13 mouse cellular contexts compared by ENCODE assay signal in genomic region chr12:109456531-109457202, GRCm38 (mm10). TPM values are rescaled to one million over a fixed set of nuclear protein-coding genes. Genes with fewer than 3 reads are reported as not detected.
DNase-seq lines count a peak whose midpoint lies in the region; ATAC-seq and TF ChIP-seq lines count a peak whose summit lies in the region.
"Had no signal": no experiment of that assay in that cellular context is flagged by ENCODE, and none has a peak within 500 bp of the region (broad histone marks: within the 10 kb centered on the region; RNA-seq: fewer than 3 reads in every experiment).

No protein-coding gene starts in this region.

- 0 out of 2 replicates have a peak overlapping the region, but pooled peaks have one; percentile 16 for H3K9ac ChIP-seq in lung, embryonic 14.5 days
- H3K9ac ChIP-seq in limb, embryonic 13.5 days: peak overlapping the region; percentile 43
- no peak overlapping the region for H3K9ac ChIP-seq in stomach, embryonic 14.5 days (replicated peaks; ENCODE audit: low read depth, low read length)

- H3K4me3 ChIP-seq in lung, embryonic 14.5 days (ENCODE audit: low read depth, low read length): peak overlapping the region; percentile 61; the same call in 1 of the 2 replicates
- H3K4me3 ChIP-seq in limb, embryonic 13.5 days: peak overlapping the region; percentile 55
- H3K4me3 ChIP-seq in stomach, embryonic 14.5 days (ENCODE audit: low read depth, low read length): no peak overlapping the region

- H3K36me3 ChIP-seq in lung, embryonic 14.5 days (ENCODE audit: insufficient read depth): peaks cover 13% of the 10 kb centered on the region
- H3K36me3 ChIP-seq in limb, embryonic 13.5 days: peaks cover 11% of the 10 kb centered on the region
- H3K36me3 ChIP-seq in stomach, embryonic 14.5 days (ENCODE audit: control insufficient read depth, insufficient read depth, low read length): no peaks in the 10 kb centered on the region; the same call in 1 of the 2 replicates

- DNase-seq in adrenal gland, postnatal 14 days: peak; percentile 3
- DNase-seq in adrenal gland, adult 8-10 months: no peak
- no peak for DNase-seq in lung, embryonic 14.5 days
- DNase-seq in lung, adult 18-20 months: no peak
- DNase-seq in frontal cortex, postnatal 36 days (ENCODE audit: low spot score in 2 of 2): no peak
- DNase-seq in cerebellum, adult 11-12 months: no peak
- DNase-seq: gastrocnemius, postnatal 25 days; heart, postnatal 10 days; layer of hippocampus, postnatal 36 days had no signal

- no peak for ATAC-seq in lung, embryonic 14.5 days (ENCODE audit: insufficient read depth)
- ATAC-seq in limb, embryonic 13.5 days (ENCODE audit: low FRiP score, low read depth): no peak
- no peak for ATAC-seq in stomach, embryonic 14.5 days (ENCODE audit: insufficient number of reproducible peaks, insufficient read depth, low FRiP score, low read depth)
- ATAC-seq: lung, postnatal 0 days had no signal

- peaks cover 24% of the 10 kb centered on the region; the same call in 1 of the 2 replicates for H3K27me3 ChIP-seq in lung, embryonic 14.5 days (ENCODE audit: insufficient read depth, low read length)
- peaks cover 90% of the 10 kb centered on the region for H3K27me3 ChIP-seq in limb, embryonic 13.5 days
- peaks cover 7% of the 10 kb centered on the region; the same call in 1 of the 2 replicates for H3K27me3 ChIP-seq in stomach, embryonic 14.5 days (ENCODE audit: control insufficient read depth, insufficient read depth, low read length)

- no peak for TF ChIP-seq CTCF in lung, embryonic 14.5 days (IDR thresholded peaks at IDR 0.05; ENCODE audit: low read depth)

- no peaks in the 10 kb centered on the region for H3K9me3 ChIP-seq in lung, embryonic 14.5 days (ENCODE audit: low read depth, low read length)
- no peaks in the 10 kb centered on the region for H3K9me3 ChIP-seq in limb, embryonic 13.5 days
- no peaks in the 10 kb centered on the region for H3K9me3 ChIP-seq in stomach, embryonic 14.5 days (ENCODE audit: control insufficient read depth, low read depth, low read length)

- H3K4me2 ChIP-seq in lung, embryonic 14.5 days: peak overlapping the region; percentile 83
- H3K4me2 ChIP-seq in limb, embryonic 13.5 days (replicated peaks): peak overlapping the region; percentile 83
- H3K4me2 ChIP-seq in stomach, embryonic 14.5 days (replicated peaks; ENCODE audit: low read depth, low read length): peak overlapping the region; percentile 84; the same call in 1 of the 2 replicates

- WGBS in lung, embryonic 14.5 days: 25% methylated on average over 9 of the region's 9 CpGs
- WGBS in limb, embryonic 13.5 days: 19% methylated on average over 9 of the region's 9 CpGs
- 28% methylated on average over 9 of the region's 9 CpGs for WGBS in stomach, embryonic 14.5 days

- peak overlapping the region; percentile 46; the same call in 1 of the 2 replicates for H3K27ac ChIP-seq in lung, embryonic 14.5 days (ENCODE audit: low read depth)
- H3K27ac ChIP-seq in limb, embryonic 13.5 days: no peak overlapping the region
- H3K27ac ChIP-seq in stomach, embryonic 14.5 days (ENCODE audit: low read length): 0 out of 2 replicates have a peak overlapping the region, but pooled peaks have one; percentile 4

- peaks cover 38% of the 10 kb centered on the region for H3K4me1 ChIP-seq in lung, embryonic 14.5 days (ENCODE audit: insufficient read depth)
- peaks cover 55% of the 10 kb centered on the region for H3K4me1 ChIP-seq in limb, embryonic 13.5 days
- peaks cover 43% of the 10 kb centered on the region for H3K4me1 ChIP-seq in stomach, embryonic 14.5 days (ENCODE audit: control insufficient read depth, insufficient read depth, low read length)

RNA-seq across cellular contexts. Expression of gene Dlk1, which starts 4.0 kb away (rescaled TPM):
- 494 and 529 TPM in 2 replicates for total RNA-seq in adrenal gland, postnatal 14 days (2021)
- 1,000 to 10,000 TPM in 1 of 4 experiments, 100 to 1,000 TPM in 3; 841 to 1,077 (median 912) TPM for total RNA-seq in adrenal gland, adult 8-10 months (2022)
- 468 and 481 TPM in 2 replicates for polyA plus RNA-seq in lung, embryonic 14.5 days (2014; fragmentation: Nextera tagmentation; extraction: Ambion mirVana)
- polyA plus RNA-seq in limb, embryonic 13.5 days (2015; fragmentation: Nextera tagmentation; extraction: Ambion mirVana): 367 and 395 TPM in 2 replicates
- polyA plus RNA-seq in stomach, embryonic 14.5 days (2014; fragmentation: Nextera tagmentation; extraction: Ambion mirVana): 477 and 553 TPM in 2 replicates
- total RNA-seq: monocyte, adult 5-6 weeks had no signal
